In the genomic region with DNA sequence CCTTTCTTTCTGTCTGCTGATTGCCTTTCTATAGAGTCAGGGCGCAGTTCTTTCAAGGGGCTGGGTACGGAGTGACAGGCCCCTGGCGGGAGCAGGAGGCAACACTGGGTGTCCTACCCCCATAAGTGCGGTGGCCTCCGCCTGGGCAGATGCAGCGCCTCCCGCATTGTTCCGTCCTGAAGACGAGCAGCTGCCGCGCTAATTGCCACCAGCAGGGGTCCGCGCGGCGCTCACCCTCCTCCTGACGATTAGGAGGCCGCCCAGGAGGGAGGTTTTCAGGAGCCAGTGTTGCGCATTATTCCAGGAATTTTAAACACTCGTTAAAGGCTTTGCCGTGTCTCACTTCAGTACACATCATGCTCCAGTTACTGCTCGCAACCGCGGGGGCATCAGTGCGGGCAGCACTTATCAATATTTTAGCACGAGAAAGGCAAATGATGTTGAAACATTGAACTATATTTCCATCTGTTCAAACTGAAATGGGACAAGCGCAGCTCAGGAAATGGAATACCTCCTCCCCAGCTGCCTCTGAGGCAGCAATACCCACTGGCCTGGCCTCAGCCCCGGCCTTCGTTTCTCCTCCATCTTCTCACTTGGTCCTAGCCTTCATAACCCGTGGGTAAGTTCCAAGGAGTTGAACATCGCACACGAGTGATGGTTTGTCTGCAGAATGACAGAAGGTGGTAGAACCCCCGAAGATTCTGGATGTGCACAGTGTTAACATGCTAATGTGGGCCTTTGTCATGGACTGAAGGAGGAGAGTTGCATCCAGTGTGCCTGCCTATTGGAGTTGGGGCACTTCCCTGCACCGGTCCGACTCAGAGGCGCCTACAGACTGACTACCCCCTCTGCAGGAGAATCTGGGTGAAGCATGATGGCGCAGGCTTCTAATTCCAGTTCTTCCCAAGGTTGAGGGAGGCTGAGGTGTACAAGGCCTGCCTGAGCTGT, we compare ENCODE assay signal across 9 mouse cellular contexts. TPM values are rescaled to one million over a fixed set of nuclear protein-coding genes. Genes with fewer than 3 reads are reported as not detected.
DNase-seq lines count a peak whose midpoint lies in the region; ATAC-seq and TF ChIP-seq lines count a peak whose summit lies in the region.
"Had no signal": no experiment of that assay in that cellular context is flagged by ENCODE, and none has a peak within 500 bp of the region (broad histone marks: within the 10 kb centered on the region; RNA-seq: fewer than 3 reads in every experiment).

No protein-coding gene starts in this region.

- no peaks in the 10 kb centered on the region for H3K36me3 ChIP-seq in heart, postnatal 0 days (replicated peaks; ENCODE audit: control insufficient read depth, insufficient read depth, low read length)
- no peaks in the 10 kb centered on the region for H3K36me3 ChIP-seq in midbrain, embryonic 13.5 days

- peak; percentile 53 for TF ChIP-seq CTCF in Patski (IDR thresholded peaks at IDR 0.05)
- TF ChIP-seq CTCF in heart, postnatal 0 days (IDR thresholded peaks at IDR 0.05; ENCODE audit: low read depth): peak; percentile 65

- ATAC-seq in Patski: peak; percentile 60
- peak; percentile 68 for ATAC-seq in heart, postnatal 0 days (ENCODE audit: insufficient read depth, low read depth)
- ATAC-seq in midbrain, embryonic 13.5 days: peak; percentile 92

- H3K27me3 ChIP-seq in Patski: peaks cover 19% of the 10 kb centered on the region
- peaks cover 58% of the 10 kb centered on the region for H3K27me3 ChIP-seq in heart, postnatal 0 days (ENCODE audit: control insufficient read depth, insufficient read depth, low read length)
- peaks cover 72% of the 10 kb centered on the region for H3K27me3 ChIP-seq in midbrain, embryonic 13.5 days

- H3K4me2 ChIP-seq in heart, postnatal 0 days (ENCODE audit: low read depth, low read length): peak overlapping the region; percentile 54
- H3K4me2 ChIP-seq in midbrain, embryonic 13.5 days (replicated peaks): peak overlapping the region; percentile 70

- in situ Hi-C loops in Patski (cut with MboI; ENCODE audit: low pct_unique_long_range_greater_than_20kb): no loop called here

- CTCF ChIA-PET in Patski (lab: Charles Lee): interaction anchor here (0.7 kb wide), 1 partner anchor 238 kb away, joined by 3 read pairs; no protein-coding TSS in a partner anchor

- POLR2A ChIA-PET in Patski (lab: Charles Lee): no interaction called here

- no peak overlapping the region for H3K27ac ChIP-seq in heart, postnatal 0 days (ENCODE audit: low read depth)
- no peak overlapping the region for H3K27ac ChIP-seq in midbrain, embryonic 13.5 days

- no peaks in the 10 kb centered on the region for H3K9me3 ChIP-seq in heart, postnatal 0 days (replicated peaks; ENCODE audit: control insufficient read depth, low read length)
- no peaks in the 10 kb centered on the region for H3K9me3 ChIP-seq in midbrain, embryonic 13.5 days

- WGBS in heart, postnatal 0 days: 4% methylated on average over 36 of the region's 36 CpGs
- WGBS in midbrain, embryonic 13.5 days: under 1% methylated on average over 36 of the region's 36 CpGs

- H3K4me3 ChIP-seq in heart, postnatal 0 days (ENCODE audit: low read depth, low read length): peak overlapping the region; percentile 30
- peak overlapping the region; percentile 38 for H3K4me3 ChIP-seq in midbrain, embryonic 13.5 days (replicated peaks)

- no peaks in the 10 kb centered on the region; the same call in 1 of the 2 replicates for H3K4me1 ChIP-seq in heart, postnatal 0 days (ENCODE audit: control insufficient read depth, insufficient read depth)
- peaks cover 15% of the 10 kb centered on the region for H3K4me1 ChIP-seq in midbrain, embryonic 13.5 days (replicated peaks)

- peak; percentile 36 for DNase-seq in kidney, adult 18-20 months
- no peak for DNase-seq in kidney, adult 11 months
- DNase-seq in Patski (ENCODE audit: low read depth, low spot score): no peak
- DNase-seq in embryo, embryonic 9.5 days (ENCODE audit: extremely low spot score): peak; percentile 74
- peak; percentile 29 for DNase-seq in heart, postnatal 0 days (ENCODE audit: low spot score)
- peak; percentile 81 to 85 for DNase-seq in kidney, postnatal 4 days
- DNase-seq in adipocyte (ENCODE audit: low spot score): no peak

- TF ChIP-seq EP300 in heart, postnatal 0 days (IDR thresholded peaks at IDR 0.05; ENCODE audit: low read depth): no peak

- H3K9ac ChIP-seq in heart, postnatal 0 days (replicated peaks; ENCODE audit: low read depth, low read length): no peak overlapping the region
- peak overlapping the region; percentile 59 for H3K9ac ChIP-seq in midbrain, embryonic 13.5 days (replicated peaks)

RNA-seq across cellular contexts. Expression of a gene that starts 32.6 kb away (rescaled TPM):
- 1.5 TPM for polyA plus RNA-seq in Patski (2021)
- not detected in 2 replicates for total RNA-seq in heart, postnatal 0 days (2014; rRNA removed; ENCODE audit: low replicate concordance)
- not detected in 2 replicates for polyA plus RNA-seq in heart, postnatal 0 days (2015; fragmentation: Nextera tagmentation; extraction: Ambion mirVana)
- polyA plus RNA-seq in midbrain, embryonic 13.5 days (2015; fragmentation: Nextera tagmentation; extraction: Ambion mirVana): 15.6 and 21.9 TPM in 2 replicates
- polyA plus RNA-seq: liver, embryonic 16.5 days had no signal

RNA-seq across cellular contexts. Expression of a gene that starts 42.1 kb away (rescaled TPM):
- polyA plus RNA-seq in Patski (2021): not detected
- 0.08 TPM in 1 of 2 replicates, not detected in the other for total RNA-seq in heart, postnatal 0 days (2014; rRNA removed; ENCODE audit: low replicate concordance)
- 0.10 TPM in 1 of 2 replicates, not detected in the other for polyA plus RNA-seq in heart, postnatal 0 days (2015; fragmentation: Nextera tagmentation; extraction: Ambion mirVana)
- 0.30 and 0.31 TPM in 2 replicates for polyA plus RNA-seq in midbrain, embryonic 13.5 days (2015; fragmentation: Nextera tagmentation; extraction: Ambion mirVana)
- polyA plus RNA-seq: liver, embryonic 16.5 days had no signal

Comparison
In these comparisons a context has a peak if more than half of its experiments do, and no peak if none do; other contexts are left out.
1. DNase-seq: peak in kidney, adult 18-20 months (single experiment), embryo, embryonic 9.5 days (single experiment), heart, postnatal 0 days (single experiment) and kidney, postnatal 4 days (2 of 2); none in kidney, adult 11 months (single experiment), Patski (single experiment) and adipocyte (single experiment).
2. Peak in every context shown above with its lines, with median percentiles within 50 percentile points of each other: ATAC-seq.